Mouse (Mus musculus): Measurements from ENCODE around the gene Sergef. TPM values are rescaled to one million over a fixed set of nuclear protein-coding genes. Genes with fewer than 3 reads are reported as not detected.

Gene Sergef
- total and polyA plus RNA-seq, 2 experiments from 2014 or later = 7.5 to 7.9 TPM

DNA sequence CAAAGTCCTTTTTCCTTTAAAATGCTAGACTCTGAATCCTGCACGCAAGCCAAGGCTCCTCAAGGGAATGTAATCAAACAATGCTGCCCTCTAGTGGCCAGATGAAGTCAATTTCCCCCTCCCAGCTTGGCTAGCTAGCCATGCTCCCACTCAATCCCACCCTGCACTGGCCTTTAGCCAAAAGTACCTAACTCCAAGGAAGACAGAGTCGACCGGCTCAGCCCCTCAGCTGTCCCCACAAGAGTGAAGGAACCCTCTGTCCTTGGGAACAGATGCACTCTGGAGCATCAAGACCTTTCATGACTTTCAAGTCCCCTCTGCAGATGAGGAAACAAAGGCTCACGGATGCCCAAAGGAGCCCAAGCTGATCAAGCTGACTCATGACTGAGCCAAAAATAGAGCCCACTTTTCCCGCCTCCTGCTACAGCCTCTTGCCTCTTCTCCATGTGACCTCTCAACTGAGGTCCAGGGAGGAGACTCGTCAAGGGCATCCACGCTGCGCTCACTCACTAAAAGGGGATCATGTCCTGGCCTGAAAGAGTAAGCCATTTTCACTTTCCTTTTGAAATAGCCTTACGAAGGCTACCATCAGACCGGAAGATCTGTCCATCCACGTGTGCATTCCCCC lies 32.1 kb downstream of the Sergef start:
- Histone ChIP-seq H3K9me3 (replicated peaks; ENCODE audit: control insufficient read depth, low read length) (no peaks in the 10 kb centered on the region), H3K36me3 (replicated peaks; ENCODE audit: control insufficient read depth, insufficient read depth, low read length) (no peaks in the 10 kb centered on the region), H3K27me3 (ENCODE audit: control insufficient read depth, insufficient read depth, low read length) (no peaks in the 10 kb centered on the region), H3K27ac (ENCODE audit: low read depth) (no peak overlapping the region), H3K4me3 (ENCODE audit: low read depth, low read length) (no peak overlapping the region), H3K4me1 (ENCODE audit: control insufficient read depth, insufficient read depth) (peaks cover 10% of the 10 kb centered on the region; the same call in 1 of the 2 replicates), H3K9ac (replicated peaks; ENCODE audit: low read depth, low read length) (no peak overlapping the region), H3K4me2 (ENCODE audit: low read depth, low read length) (no peak overlapping the region)
- ATAC-seq (ENCODE audit: insufficient read depth, low read depth) (peak; percentile 60), DNase-seq (ENCODE audit: low spot score) (peak; percentile 55)
- TF ChIP-seq EP300 (IDR thresholded peaks at IDR 0.05; ENCODE audit: low read depth) = no peak
- TF ChIP-seq CTCF (IDR thresholded peaks at IDR 0.05; ENCODE audit: low read depth) = peak; percentile 69
- WGBS = 36% methylated on average over 11 of the region's 11 CpGs

DNA sequence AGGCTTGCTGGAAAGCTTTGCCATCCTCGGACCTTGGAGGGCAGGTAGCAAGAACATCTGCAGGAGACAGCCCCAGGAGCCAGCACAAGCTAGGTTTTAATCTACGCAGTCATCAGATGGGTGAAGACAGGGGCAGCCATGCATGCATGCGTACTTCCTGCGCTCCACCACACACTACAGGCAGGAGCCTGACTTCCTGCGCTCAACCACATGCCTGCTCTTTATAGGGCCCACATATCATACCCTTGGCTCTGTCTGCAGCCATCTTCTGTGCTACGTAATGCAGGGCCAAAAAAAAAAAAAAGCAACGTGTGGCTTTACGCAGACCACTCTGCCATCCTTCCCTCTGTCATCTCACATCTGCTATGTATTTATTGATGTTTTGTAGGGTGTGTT lies 32.6 kb downstream of the Sergef start:
- no peaks in the 10 kb centered on the region for H3K36me3 ChIP-seq (replicated peaks; ENCODE audit: control insufficient read depth, insufficient read depth, low read length)
- WGBS = 63% methylated on average over 8 of the region's 8 CpGs
- H3K4me2 ChIP-seq (ENCODE audit: low read depth, low read length) = no peak overlapping the region
- no peaks in the 10 kb centered on the region for H3K9me3 ChIP-seq (replicated peaks; ENCODE audit: control insufficient read depth, low read length)
- no peaks in the 10 kb centered on the region for H3K27me3 ChIP-seq (ENCODE audit: control insufficient read depth, insufficient read depth, low read length)
- no peak for ATAC-seq (ENCODE audit: insufficient read depth, low read depth)
- H3K9ac ChIP-seq (replicated peaks; ENCODE audit: low read depth, low read length) = no peak overlapping the region
- no peak overlapping the region for H3K4me3 ChIP-seq (ENCODE audit: low read depth, low read length)
- no peak for TF ChIP-seq EP300 (IDR thresholded peaks at IDR 0.05; ENCODE audit: low read depth)
- no peak for TF ChIP-seq CTCF (IDR thresholded peaks at IDR 0.05; ENCODE audit: low read depth)
- no peak overlapping the region for H3K27ac ChIP-seq (ENCODE audit: low read depth)
- no peak for DNase-seq (ENCODE audit: low spot score)
- H3K4me1 ChIP-seq (ENCODE audit: control insufficient read depth, insufficient read depth) = 0 out of 2 replicates have a peak, but pooled peaks cover 6% of the 10 kb centered on the region

DNA sequence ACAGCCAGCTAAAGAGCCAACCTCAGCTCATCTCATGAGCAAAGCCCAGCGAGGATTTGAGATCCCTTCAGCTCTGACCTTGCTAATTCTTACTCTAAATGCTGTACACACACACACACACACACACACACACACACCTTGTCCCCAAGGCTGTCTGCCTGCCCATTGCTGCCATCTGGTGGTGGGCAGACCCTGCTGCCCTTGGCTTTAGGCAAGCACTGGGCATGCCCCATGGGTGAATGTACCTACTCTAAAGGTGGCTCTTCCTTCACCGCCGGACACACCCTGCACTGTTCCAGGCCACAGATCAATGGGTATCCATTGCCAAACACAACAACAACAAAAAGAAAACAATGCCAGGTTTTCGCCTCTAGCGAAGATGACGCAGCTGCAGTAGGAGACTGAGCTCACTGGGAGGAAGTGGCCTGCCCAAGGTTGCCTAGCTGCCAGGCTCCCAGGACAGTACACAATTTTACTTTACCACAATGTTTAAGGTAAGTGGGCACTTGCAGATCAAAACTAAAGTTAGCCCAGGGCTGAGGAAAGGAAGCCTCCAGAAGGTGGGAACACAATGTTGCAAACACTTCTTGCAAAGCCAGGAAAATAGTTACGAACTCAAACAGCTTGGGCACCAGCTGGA lies 33.1 kb downstream of the Sergef start:
- 80% methylated on average over 7 of the region's 7 CpGs for WGBS
- no peaks in the 10 kb centered on the region for H3K27me3 ChIP-seq (ENCODE audit: control insufficient read depth, insufficient read depth, low read length)
- TF ChIP-seq CTCF (IDR thresholded peaks at IDR 0.05; ENCODE audit: low read depth) = peak; percentile 97
- no peak for TF ChIP-seq EP300 (IDR thresholded peaks at IDR 0.05; ENCODE audit: low read depth)
- H3K9me3 ChIP-seq (replicated peaks; ENCODE audit: control insufficient read depth, low read length) = no peaks in the 10 kb centered on the region
- H3K27ac ChIP-seq (ENCODE audit: low read depth) = no peak overlapping the region
- DNase-seq (ENCODE audit: low spot score) = peak; percentile 46
- H3K36me3 ChIP-seq (replicated peaks; ENCODE audit: control insufficient read depth, insufficient read depth, low read length) = no peaks in the 10 kb centered on the region
- H3K9ac ChIP-seq (replicated peaks; ENCODE audit: low read depth, low read length) = no peak overlapping the region
- H3K4me1 ChIP-seq (ENCODE audit: control insufficient read depth, insufficient read depth) = peaks cover 6% of the 10 kb centered on the region; the same call in 1 of the 2 replicates
- ATAC-seq (ENCODE audit: insufficient read depth, low read depth) = peak; percentile 46
- H3K4me2 ChIP-seq (ENCODE audit: low read depth, low read length) = no peak overlapping the region
- H3K4me3 ChIP-seq (ENCODE audit: low read depth, low read length) = no peak overlapping the region

DNA sequence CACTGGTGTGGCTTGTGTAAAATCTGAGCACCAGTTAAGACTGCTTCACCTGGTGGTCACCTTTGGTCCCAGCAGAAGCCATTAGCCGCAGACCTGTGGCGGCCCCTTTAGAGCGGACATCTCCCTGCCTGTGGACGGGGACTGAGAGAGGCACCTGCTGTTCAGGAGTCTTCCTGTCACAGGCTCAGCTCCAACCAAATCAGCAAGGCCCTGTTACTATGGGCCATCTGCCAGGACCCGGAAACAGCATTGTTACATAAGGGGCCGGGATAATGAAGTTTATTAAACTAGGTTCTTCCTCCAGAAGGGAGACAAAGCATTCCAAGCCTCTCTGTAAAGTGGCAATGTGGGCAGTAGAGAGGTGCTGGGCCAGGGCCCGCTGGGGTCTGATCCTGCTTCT lies 36.6 kb downstream of the Sergef start:
- ATAC-seq (ENCODE audit: insufficient read depth, low read depth) (no peak), DNase-seq (ENCODE audit: low spot score) (no peak)
- H3K36me3 ChIP-seq (replicated peaks; ENCODE audit: control insufficient read depth, insufficient read depth, low read length) = no peaks in the 10 kb centered on the region

DNA sequence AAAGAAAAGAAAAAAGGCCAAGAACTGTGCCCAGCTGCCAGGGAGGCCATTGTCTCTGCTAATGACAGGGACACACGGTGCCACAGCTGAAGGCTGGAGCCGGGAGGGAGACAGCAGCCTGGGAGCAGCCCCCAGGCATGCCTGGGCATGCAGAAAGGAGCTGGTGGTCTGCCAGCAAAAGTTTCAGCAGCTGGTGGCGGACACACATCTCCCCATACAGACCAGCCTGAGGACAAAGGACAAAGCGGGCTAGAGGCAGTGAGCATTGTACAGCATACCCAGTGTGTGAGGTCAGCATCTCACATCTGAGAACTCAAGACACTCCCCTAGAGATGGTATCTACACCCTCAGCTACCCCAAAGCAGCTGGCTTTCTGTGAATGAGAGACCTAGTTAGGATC lies 37.5 kb downstream of the Sergef start:
- H3K27ac ChIP-seq (ENCODE audit: low read depth) = no peak overlapping the region
- TF ChIP-seq EP300 (IDR thresholded peaks at IDR 0.05; ENCODE audit: low read depth) = no peak
- TF ChIP-seq CTCF (IDR thresholded peaks at IDR 0.05; ENCODE audit: low read depth) = no peak
- 38% methylated on average over 4 of the region's 4 CpGs for WGBS
- DNase-seq (ENCODE audit: low spot score) = no peak
- ATAC-seq (ENCODE audit: insufficient read depth, low read depth) = 0 out of 2 replicates have a peak, but pooled peaks have one; percentile 25
- H3K4me3 ChIP-seq (ENCODE audit: low read depth, low read length) = no peak overlapping the region
- H3K36me3 ChIP-seq (replicated peaks; ENCODE audit: control insufficient read depth, insufficient read depth, low read length) = no peaks in the 10 kb centered on the region
- H3K4me1 ChIP-seq (ENCODE audit: control insufficient read depth, insufficient read depth) = peaks cover 6% of the 10 kb centered on the region; the same call in 1 of the 2 replicates
- H3K27me3 ChIP-seq (ENCODE audit: control insufficient read depth, insufficient read depth, low read length) = no peaks in the 10 kb centered on the region
- H3K9ac ChIP-seq (replicated peaks; ENCODE audit: low read depth, low read length) = no peak overlapping the region
- H3K4me2 ChIP-seq (ENCODE audit: low read depth, low read length) = no peak overlapping the region
- no peaks in the 10 kb centered on the region for H3K9me3 ChIP-seq (replicated peaks; ENCODE audit: control insufficient read depth, low read length)

More for the DNA sequence above, 36.6 kb downstream of the Sergef start:
- TF ChIP-seq EP300 (IDR thresholded peaks at IDR 0.05; ENCODE audit: low read depth) (no peak), CTCF (IDR thresholded peaks at IDR 0.05; ENCODE audit: low read depth) (no peak)
- H3K9ac ChIP-seq (replicated peaks; ENCODE audit: low read depth, low read length) = no peak overlapping the region
- 75% methylated on average over 7 of the region's 7 CpGs for WGBS
- H3K27me3 ChIP-seq (ENCODE audit: control insufficient read depth, insufficient read depth, low read length) = no peaks in the 10 kb centered on the region
- H3K4me1 ChIP-seq (ENCODE audit: control insufficient read depth, insufficient read depth) = peaks cover 6% of the 10 kb centered on the region; the same call in 1 of the 2 replicates
- H3K9me3 ChIP-seq (replicated peaks; ENCODE audit: control insufficient read depth, low read length) = no peaks in the 10 kb centered on the region
- no peak overlapping the region for H3K4me2 ChIP-seq (ENCODE audit: low read depth, low read length)
- H3K27ac ChIP-seq (ENCODE audit: low read depth) = no peak overlapping the region
- no peak overlapping the region for H3K4me3 ChIP-seq (ENCODE audit: low read depth, low read length)
